ENCODE assay signal across 12 mouse cellular contexts in the genomic region with DNA sequence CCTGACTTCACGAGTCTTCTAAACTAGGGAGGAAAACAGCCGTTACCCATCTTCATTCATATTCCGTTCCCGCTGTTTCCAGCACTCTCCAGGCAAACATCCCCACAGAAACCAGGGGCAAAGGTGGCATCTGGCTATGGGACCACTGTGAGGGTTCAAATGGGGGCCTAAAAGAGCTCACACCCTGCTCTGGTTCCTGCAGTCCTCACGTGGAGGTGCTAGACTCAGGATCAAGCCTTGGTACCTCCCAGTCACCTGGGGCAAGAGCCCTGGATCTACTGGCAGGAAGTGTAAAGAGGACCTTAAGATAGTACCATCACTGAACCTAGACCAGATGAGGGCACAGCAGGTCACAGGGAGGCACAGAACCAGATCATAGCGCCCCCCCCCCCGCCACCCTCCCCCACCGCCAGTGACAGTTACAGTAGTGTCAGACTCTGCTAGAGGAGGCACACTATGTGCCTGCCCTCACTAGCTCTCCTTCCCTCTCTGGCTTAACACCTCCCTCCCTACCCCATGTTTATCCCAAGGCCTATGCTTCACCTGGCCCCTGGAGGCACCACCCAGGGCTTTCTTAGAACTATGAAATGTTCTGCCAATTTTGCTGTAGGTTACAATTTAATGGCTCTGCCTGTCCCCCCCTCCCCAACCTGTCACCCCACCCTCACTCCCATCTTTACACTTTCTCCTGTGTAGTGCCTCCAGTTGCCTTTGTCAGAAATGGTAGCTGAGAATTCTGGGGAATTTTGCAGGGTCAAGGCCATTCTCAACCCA. TPM values are rescaled to one million over a fixed set of nuclear protein-coding genes. Genes with fewer than 3 reads are reported as not detected.
A peak's percentile ranks its signal among the peaks of the same experiment; 100 is the strongest.
DNase-seq lines count a peak whose midpoint lies in the region; ATAC-seq and TF ChIP-seq lines count a peak whose summit lies in the region.
"Had no signal": no experiment of that assay in that cellular context is flagged by ENCODE, and none has a peak within 500 bp of the region (broad histone marks: within the 10 kb centered on the region; RNA-seq: fewer than 3 reads in every experiment).

No protein-coding gene starts in this region.

- TF ChIP-seq CTCF in heart, postnatal 0 days (IDR thresholded peaks at IDR 0.05; ENCODE audit: low read depth): no peak
- no peak for TF ChIP-seq CTCF in bone marrow macrophage, adult 2 months (IDR thresholded peaks at IDR 0.05; ENCODE audit: low read depth, low read length)
- no peak for TF ChIP-seq CTCF in liver, postnatal 0 days (IDR thresholded peaks at IDR 0.05; ENCODE audit: low read depth)

- TF ChIP-seq EP300 in heart, postnatal 0 days (IDR thresholded peaks at IDR 0.05; ENCODE audit: low read depth): no peak
- TF ChIP-seq EP300 in liver, postnatal 0 days (IDR thresholded peaks at IDR 0.05; ENCODE audit: low read depth): no peak

- H3K27ac ChIP-seq in heart, postnatal 0 days (ENCODE audit: low read depth): no peak overlapping the region
- H3K27ac ChIP-seq in bone marrow macrophage, adult 2 months (ENCODE audit: insufficient read depth, low read depth, low read length): peak overlapping the region; percentile 72
- H3K27ac ChIP-seq in liver, postnatal 0 days (ENCODE audit: low read depth): peak overlapping the region; percentile 92
- H3K27ac ChIP-seq: left cerebral cortex, adult 2 months had no signal

- WGBS in heart, postnatal 0 days: 18% methylated on average over 8 of the region's 8 CpGs
- WGBS in liver, postnatal 0 days (ENCODE audit: insufficient replicate concordance): 10% methylated on average over 8 of the region's 8 CpGs

- ATAC-seq in heart, postnatal 0 days (ENCODE audit: insufficient read depth, low read depth): no peak
- ATAC-seq in liver, postnatal 0 days: no peak

- DNase-seq in heart, postnatal 0 days (ENCODE audit: low spot score): no peak
- DNase-seq in heart, postnatal 14 days: no peak
- peak; percentile 40 for DNase-seq in CD4-positive, CD25-positive, alpha-beta regulatory T cell, adult 2 months (ENCODE audit: low read depth, low spot score)
- DNase-seq in liver, postnatal 0 days: no peak
- DNase-seq in adrenal gland, postnatal 14 days: no peak
- no peak for DNase-seq in layer of hippocampus, postnatal 10 days (ENCODE audit: low spot score in 2 of 2)
- no peak for DNase-seq in layer of hippocampus, adult 8-10 months (ENCODE audit: low spot score in 2 of 2)
- DNase-seq: cerebellum, postnatal 10 days had no signal

- intact Hi-C loops in heart, postnatal 14 days (cut with DNase I): no loop called here

- H3K4me3 ChIP-seq in heart, postnatal 0 days (ENCODE audit: low read depth, low read length): no peak overlapping the region
- peak overlapping the region; percentile 68 for H3K4me3 ChIP-seq in bone marrow macrophage, adult 2 months (ENCODE audit: insufficient read depth, low read length)
- peak overlapping the region; percentile 50 for H3K4me3 ChIP-seq in liver, postnatal 0 days (ENCODE audit: low read depth, low read length)
- H3K4me3 ChIP-seq: left cerebral cortex, adult 2 months had no signal

- peaks cover 15% of the 10 kb centered on the region; the same call in 1 of the 2 replicates for H3K4me1 ChIP-seq in heart, postnatal 0 days (ENCODE audit: control insufficient read depth, insufficient read depth)
- H3K4me1 ChIP-seq in bone marrow macrophage, adult 2 months (ENCODE audit: control insufficient read depth, insufficient read depth, low read length): peaks cover 32% of the 10 kb centered on the region
- H3K4me1 ChIP-seq in liver, postnatal 0 days (ENCODE audit: insufficient read depth): peaks cover 56% of the 10 kb centered on the region

- H3K36me3 ChIP-seq in heart, postnatal 0 days (replicated peaks; ENCODE audit: control insufficient read depth, insufficient read depth, low read length): peaks cover 27% of the 10 kb centered on the region
- peaks cover 26% of the 10 kb centered on the region for H3K36me3 ChIP-seq in liver, postnatal 0 days (replicated peaks; ENCODE audit: insufficient read depth, low read length)

- H3K9me3 ChIP-seq in heart, postnatal 0 days (replicated peaks; ENCODE audit: control insufficient read depth, low read length): no peaks in the 10 kb centered on the region
- no peaks in the 10 kb centered on the region for H3K9me3 ChIP-seq in liver, postnatal 0 days (ENCODE audit: low read length)

- peak overlapping the region; percentile 43; the same call in 1 of the 2 replicates for H3K4me2 ChIP-seq in heart, postnatal 0 days (ENCODE audit: low read depth, low read length)
- H3K4me2 ChIP-seq in liver, postnatal 0 days (ENCODE audit: low read depth, low read length): peak overlapping the region; percentile 83

- H3K9ac ChIP-seq in heart, postnatal 0 days (replicated peaks; ENCODE audit: low read depth, low read length): no peak overlapping the region
- H3K9ac ChIP-seq in liver, postnatal 0 days (replicated peaks): peak overlapping the region; percentile 66

- H3K27me3 ChIP-seq in heart, postnatal 0 days (ENCODE audit: control insufficient read depth, insufficient read depth, low read length): no peaks in the 10 kb centered on the region
- no peaks in the 10 kb centered on the region for H3K27me3 ChIP-seq in liver, postnatal 0 days (ENCODE audit: insufficient read depth, low read length)

- no peak for TF ChIP-seq POLR2A in bone marrow macrophage, adult 2 months (IDR thresholded peaks at IDR 0.05; ENCODE audit: borderline replicate concordance, low read depth, low read length)

RNA-seq across cellular contexts. Expression of a gene that starts 1.0 kb away (rescaled TPM):
- total RNA-seq in heart, postnatal 0 days (2014; rRNA removed; ENCODE audit: low replicate concordance): 1.5 TPM in 1 of 2 replicates, not detected in the other
- 0.44 and 0.60 TPM in 2 replicates for polyA plus RNA-seq in heart, postnatal 0 days (2015; fragmentation: Nextera tagmentation; extraction: Ambion mirVana)
- total RNA-seq in heart, postnatal 14 days (2021): under 1 TPM; 0.34 to 0.57 TPM
- 6.4 and 6.7 TPM in 2 replicates for polyA plus RNA-seq in bone marrow macrophage, adult 2 months (2012; ENCODE audit: insufficient read depth, insufficient read length, missing spikeins)
- 5.2 and 6.0 TPM in 2 replicates for polyA plus RNA-seq in liver, postnatal 0 days (2015; fragmentation: Nextera tagmentation; extraction: Ambion mirVana)
- 1.2 and 2.5 TPM in 2 replicates for total RNA-seq in adrenal gland, postnatal 14 days (2021)
- under 1 TPM; 0.47 to 0.53 TPM for total RNA-seq in layer of hippocampus, postnatal 10 days (2021)
- 1 to 10 TPM in 1 of 4 experiments, under 1 TPM in 3; 0.29 to 1.0 (median 0.71) TPM for total RNA-seq in layer of hippocampus, adult 8-10 months (2022)

RNA-seq across cellular contexts. Expression of a gene that starts 16.1 kb away (rescaled TPM):
- 26.7 and 29.8 TPM in 2 replicates for total RNA-seq in heart, postnatal 0 days (2014; rRNA removed; ENCODE audit: low replicate concordance)
- polyA plus RNA-seq in heart, postnatal 0 days (2015; fragmentation: Nextera tagmentation; extraction: Ambion mirVana): 51.9 and 52.6 TPM in 2 replicates
- 10 to 100 TPM; 64.7 to 69.6 TPM for total RNA-seq in heart, postnatal 14 days (2021)
- 52.9 and 53.5 TPM in 2 replicates for polyA plus RNA-seq in bone marrow macrophage, adult 2 months (2012; ENCODE audit: insufficient read depth, insufficient read length, missing spikeins)
- 68.2 and 71.3 TPM in 2 replicates for polyA plus RNA-seq in liver, postnatal 0 days (2015; fragmentation: Nextera tagmentation; extraction: Ambion mirVana)
- total RNA-seq in adrenal gland, postnatal 14 days (2021): 62.9 and 65.5 TPM in 2 replicates
- 10 to 100 TPM; 62.6 to 63.7 TPM for total RNA-seq in layer of hippocampus, postnatal 10 days (2021)
- 10 to 100 TPM; 57.7 to 66.1 (median 60.0) TPM for total RNA-seq in layer of hippocampus, adult 8-10 months (2022)

RNA-seq across cellular contexts. Expression of a gene that starts 16.2 kb away (rescaled TPM):
- total RNA-seq in heart, postnatal 0 days (2014; rRNA removed; ENCODE audit: low replicate concordance): 22.8 and 28.3 TPM in 2 replicates
- 9.9 and 12.2 TPM in 2 replicates for polyA plus RNA-seq in heart, postnatal 0 days (2015; fragmentation: Nextera tagmentation; extraction: Ambion mirVana)
- total RNA-seq in heart, postnatal 14 days (2021): 10 to 100 TPM; 39.0 to 39.7 TPM
- 30.2 and 32.9 TPM in 2 replicates for polyA plus RNA-seq in bone marrow macrophage, adult 2 months (2012; ENCODE audit: insufficient read depth, insufficient read length, missing spikeins)
- polyA plus RNA-seq in liver, postnatal 0 days (2015; fragmentation: Nextera tagmentation; extraction: Ambion mirVana): 6.5 and 8.7 TPM in 2 replicates
- total RNA-seq in adrenal gland, postnatal 14 days (2021): 49.3 and 54.1 TPM in 2 replicates
- total RNA-seq in layer of hippocampus, postnatal 10 days (2021): 10 to 100 TPM; 58.4 to 61.8 TPM
- 10 to 100 TPM; 55.2 to 63.2 (median 60.2) TPM for total RNA-seq in layer of hippocampus, adult 8-10 months (2022)

RNA-seq across cellular contexts. Expression of a gene that starts 50.7 kb away (rescaled TPM):
- not detected in 2 replicates for total RNA-seq in heart, postnatal 0 days (2014; rRNA removed; ENCODE audit: low replicate concordance)
- not detected in 2 replicates for polyA plus RNA-seq in heart, postnatal 0 days (2015; fragmentation: Nextera tagmentation; extraction: Ambion mirVana)
- not detected for total RNA-seq in heart, postnatal 14 days (2021)
- not detected in 2 replicates for polyA plus RNA-seq in bone marrow macrophage, adult 2 months (2012; ENCODE audit: insufficient read depth, insufficient read length, missing spikeins)
- polyA plus RNA-seq in liver, postnatal 0 days (2015; fragmentation: Nextera tagmentation; extraction: Ambion mirVana): not detected in 2 replicates
- total RNA-seq in adrenal gland, postnatal 14 days (2021): not detected in 2 replicates
- under 1 TPM in 1 of 2 experiments, not detected in 1; 0.14 TPM for total RNA-seq in layer of hippocampus, postnatal 10 days (2021)
- not detected for total RNA-seq in layer of hippocampus, adult 8-10 months (2022)
- total RNA-seq: adrenal gland, postnatal 25 days; left cerebral cortex, adult 2 months had no signal
- polyA plus RNA-seq: gonadal fat pad, adult 2 months had no signal
